Mouse (Mus musculus) heart, adult 2 months (tissue): ENCODE data around the gene Aanat.

Source experiments
- CTCF ChIP-seq: fragments of 200-600 bp; IDR thresholded peaks from 2 replicates; pipeline ENCODE4 v1.8.1; 2022; ENCODE audit warnings: antibody characterized with exemption, mild to moderate bottlenecking, moderate library complexity
- POLR2A ChIP-seq: fragments of 200-500 bp; IDR thresholded peaks from 2 replicates; pipeline ENCODE4 v1.6.1; 2011; ENCODE audit warnings: mild to moderate bottlenecking, low read depth, low read length, control low read depth; ENCODE audit not compliant: insufficient read depth

- TF ChIP-seq CTCF (no peak), POLR2A (no peak)
These were observed 13.0 kb downstream of the Aanat start for GRCm38 (mm10) chr11:116599230-116599629.
